Mouse (Mus musculus): ENCODE results near the gene Tbc1d14.

The Tbc1d14 gene

GRCm38 (mm10) chr5:36552391-36552790 lies 40.7 kb downstream of the Tbc1d14 start:
- DNase-seq = no peak

GRCm38 (mm10) chr5:36549243-36549642 lies 43.8 kb downstream of the Tbc1d14 start:
- no peak for DNase-seq

GRCm38 (mm10) chr5:36544765-36545164 lies 48.3 kb downstream of the Tbc1d14 start:
- no peak for DNase-seq

- DNase-seq = no peak
Observed at GRCm38 (mm10) chr5:36540928-36541327, 52.1 kb downstream of the Tbc1d14 start.

- DNase-seq = peak; percentile 43
Observed at GRCm38 (mm10) chr5:36538576-36539187, 54.4 kb downstream of the Tbc1d14 start.

GRCm38 (mm10) chr5:36536424-36536823 lies 56.7 kb downstream of the Tbc1d14 start:
- DNase-seq = no peak

GRCm38 (mm10) chr5:36535438-36536176 lies 57.5 kb downstream of the Tbc1d14 start:
- no peak for DNase-seq

GRCm38 (mm10) chr5:36534455-36535030 lies 58.5 kb downstream of the Tbc1d14 start:
- no peak for DNase-seq

GRCm38 (mm10) chr5:36530129-36530751 lies 62.8 kb downstream of the Tbc1d14 start:
- DNase-seq = peak; percentile 90

- no peak for DNase-seq
Observed at GRCm38 (mm10) chr5:36529698-36530097, 63.4 kb downstream of the Tbc1d14 start.

GRCm38 (mm10) chr5:36526921-36527320 lies 66.2 kb downstream of the Tbc1d14 start:
- DNase-seq = no peak

- DNase-seq = no peak
Observed at GRCm38 (mm10) chr5:36526274-36526673, 66.8 kb downstream of the Tbc1d14 start.

- no peak for DNase-seq
Observed at GRCm38 (mm10) chr5:36525216-36525615, 67.9 kb downstream of the Tbc1d14 start.

GRCm38 (mm10) chr5:36523219-36523703 lies 69.8 kb downstream of the Tbc1d14 start:
- no peak for DNase-seq

GRCm38 (mm10) chr5:36522782-36523181 lies 70.3 kb downstream of the Tbc1d14 start:
- DNase-seq = no peak

- DNase-seq = no peak
Observed at GRCm38 (mm10) chr5:36519751-36520150, 73.3 kb downstream of the Tbc1d14 start.

GRCm38 (mm10) chr5:36517596-36517995 lies 75.5 kb downstream of the Tbc1d14 start:
- DNase-seq = peak; percentile 29

- no peak for DNase-seq
Observed at GRCm38 (mm10) chr5:36515558-36515957, 77.5 kb downstream of the Tbc1d14 start.

- DNase-seq = no peak
Observed at GRCm38 (mm10) chr5:36515126-36515525, 78.0 kb downstream of the Tbc1d14 start.

GRCm38 (mm10) chr5:36510956-36511355 lies 82.1 kb downstream of the Tbc1d14 start:
- DNase-seq = no peak

- no peak for DNase-seq
Observed at GRCm38 (mm10) chr5:36508351-36508750, 84.7 kb downstream of the Tbc1d14 start.

GRCm38 (mm10) chr5:36505643-36506042 lies 87.4 kb downstream of the Tbc1d14 start:
- no peak for DNase-seq

GRCm38 (mm10) chr5:36505235-36505634 lies 87.8 kb downstream of the Tbc1d14 start:
- no peak for DNase-seq

- DNase-seq = no peak
Observed at GRCm38 (mm10) chr5:36494709-36495108, 98.4 kb downstream of the Tbc1d14 start.
